Mouse (Mus musculus): ENCODE data around the gene Tent5b. TPM values are rescaled to one million over a fixed set of nuclear protein-coding genes. Genes with fewer than 3 reads are reported as not detected.
A peak's percentile ranks its signal among the peaks of the same experiment; 100 is the strongest.
"Not testable (repeated sequence)": the region's sequence is repeated elsewhere in the genome, so short reads cannot be mapped to it uniquely, and the experiment has no call there.

The Tent5b gene
- polyA plus RNA-seq, 1 experiment: 1.8 TPM

DNA sequence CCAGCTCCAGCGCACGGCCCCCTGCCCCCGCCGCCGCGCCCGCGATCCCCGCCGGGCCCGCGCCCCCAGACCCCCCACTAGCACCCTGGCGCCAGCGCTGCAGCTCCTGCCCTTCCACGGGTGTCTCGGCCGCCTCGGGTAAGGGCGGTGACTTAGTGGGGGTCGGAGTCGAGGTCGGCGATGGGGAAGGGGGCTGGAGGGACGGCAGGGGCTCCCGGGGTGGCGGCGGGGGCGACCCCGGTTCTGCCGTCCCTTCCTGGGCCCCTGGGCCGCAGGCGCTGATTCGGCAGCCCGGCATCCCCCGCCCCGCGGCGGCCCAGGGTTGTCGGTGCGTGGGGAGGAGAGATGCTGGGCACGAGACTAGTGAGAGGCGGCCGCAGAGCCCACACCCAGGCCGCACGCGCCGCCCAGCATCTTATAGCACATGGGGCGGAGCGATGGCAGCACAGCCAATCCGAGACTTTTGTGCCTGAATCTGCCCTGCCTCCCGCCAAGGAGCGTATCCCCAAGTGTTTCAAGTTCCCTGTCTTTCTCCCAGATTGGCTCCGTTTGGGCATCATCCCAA lies 18.3 kb downstream of the Tent5b start, which contains the start of gene Trnp1:
TSS of gene Trnp1 (minus strand) at position 391 of the 565 bp plus-strand sequence.
- Histone ChIP-seq H3K27me3 (ENCODE audit: control insufficient read depth, insufficient read depth, low read length) (peaks cover 24% of the 10 kb centered on the region), H3K36me3 (ENCODE audit: control insufficient read depth, insufficient read depth, low read length) (no peaks in the 10 kb centered on the region), H3K4me3 (ENCODE audit: low read depth, low read length) (peak within 1 kb of the TSS; percentile 66), H3K27ac (ENCODE audit: insufficient read depth, low read depth, low read length) (no peak within 1 kb of the TSS), H3K4me1 (ENCODE audit: control insufficient read depth, insufficient read depth, insufficient read length, low read length) (peaks cover 7% of the 10 kb centered on the region)
- TF ChIP-seq POLR2A (IDR thresholded peaks at IDR 0.05; ENCODE audit: low read depth, low read length): no peak
- TF ChIP-seq CTCF (IDR thresholded peaks at IDR 0.05; ENCODE audit: extremely low read depth, insufficient read length, insufficient replicate concordance, low read depth, low read length): no peak
- 1% methylated on average over 41 of the region's 53 CpGs for WGBS

DNA sequence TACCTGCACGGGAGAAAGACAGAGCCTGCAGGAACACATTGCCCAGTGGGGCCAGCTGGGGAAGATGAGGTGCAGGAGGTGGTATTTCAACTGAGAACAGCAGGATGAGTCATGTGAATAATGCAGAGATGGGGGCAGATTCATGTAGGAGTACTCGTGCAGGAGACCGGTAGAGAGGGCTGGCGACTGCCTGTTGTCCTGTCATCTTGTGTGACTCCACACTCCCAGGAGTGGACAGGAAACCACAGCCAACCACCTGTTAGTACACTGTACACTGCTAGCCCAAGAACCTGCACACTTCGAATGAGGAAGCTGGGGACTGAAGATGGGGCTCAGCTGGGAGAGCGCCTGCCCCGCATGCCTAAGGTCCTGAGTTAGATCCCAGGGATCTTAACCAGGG lies 21.6 kb downstream of the Tent5b start:
- Histone ChIP-seq H3K27ac (ENCODE audit: insufficient read depth, low read depth, low read length) (no peak overlapping the region), H3K27me3 (ENCODE audit: control insufficient read depth, insufficient read depth, low read length) (peaks cover 26% of the 10 kb centered on the region), H3K4me3 (ENCODE audit: low read depth, low read length) (no peak overlapping the region), H3K36me3 (ENCODE audit: control insufficient read depth, insufficient read depth, low read length) (no peaks in the 10 kb centered on the region), H3K4me1 (ENCODE audit: control insufficient read depth, insufficient read depth, insufficient read length, low read length) (peaks cover 5% of the 10 kb centered on the region; the same call in 1 of the 2 replicates)
- WGBS: 43% methylated on average over 7 of the region's 7 CpGs
- no peak for TF ChIP-seq CTCF (IDR thresholded peaks at IDR 0.05; ENCODE audit: extremely low read depth, insufficient read length, insufficient replicate concordance, low read depth, low read length)
- no peak for TF ChIP-seq POLR2A (IDR thresholded peaks at IDR 0.05; ENCODE audit: low read depth, low read length)

DNA sequence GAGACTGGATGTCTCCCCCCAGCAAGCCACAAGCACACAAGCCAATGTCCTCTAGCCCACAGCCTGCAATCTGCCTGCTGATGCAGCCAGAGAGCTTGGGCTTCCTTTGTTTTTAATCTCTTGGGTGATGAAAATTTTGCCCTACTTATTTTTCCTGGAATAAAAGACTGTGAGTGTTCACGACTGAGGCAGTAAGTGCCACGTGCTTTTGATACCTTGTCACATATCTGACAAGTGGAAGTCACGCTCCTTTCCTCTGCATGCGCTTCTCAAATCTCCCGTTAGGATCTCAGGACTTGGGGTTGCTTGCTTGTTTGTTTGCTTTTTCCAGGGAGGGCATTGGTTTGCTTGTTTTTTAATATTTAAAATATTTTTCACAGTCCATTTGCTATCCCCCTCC lies 24.4 kb downstream of the Tent5b start:
- H3K36me3 ChIP-seq (ENCODE audit: control insufficient read depth, insufficient read depth, low read length): no peaks in the 10 kb centered on the region
- 0 out of 2 replicates have a peak, but pooled peaks cover 2% of the 10 kb centered on the region for H3K27me3 ChIP-seq (ENCODE audit: control insufficient read depth, insufficient read depth, low read length)
- 50% methylated on average over 5 of the region's 5 CpGs for WGBS
- H3K4me1 ChIP-seq (ENCODE audit: control insufficient read depth, insufficient read depth, insufficient read length, low read length): no peaks in the 10 kb centered on the region
- H3K27ac ChIP-seq (ENCODE audit: insufficient read depth, low read depth, low read length): no peak overlapping the region
- no peak overlapping the region for H3K4me3 ChIP-seq (ENCODE audit: low read depth, low read length)
- no peak for TF ChIP-seq POLR2A (IDR thresholded peaks at IDR 0.05; ENCODE audit: low read depth, low read length)
- no peak for TF ChIP-seq CTCF (IDR thresholded peaks at IDR 0.05; ENCODE audit: extremely low read depth, insufficient read length, insufficient replicate concordance, low read depth, low read length)

DNA sequence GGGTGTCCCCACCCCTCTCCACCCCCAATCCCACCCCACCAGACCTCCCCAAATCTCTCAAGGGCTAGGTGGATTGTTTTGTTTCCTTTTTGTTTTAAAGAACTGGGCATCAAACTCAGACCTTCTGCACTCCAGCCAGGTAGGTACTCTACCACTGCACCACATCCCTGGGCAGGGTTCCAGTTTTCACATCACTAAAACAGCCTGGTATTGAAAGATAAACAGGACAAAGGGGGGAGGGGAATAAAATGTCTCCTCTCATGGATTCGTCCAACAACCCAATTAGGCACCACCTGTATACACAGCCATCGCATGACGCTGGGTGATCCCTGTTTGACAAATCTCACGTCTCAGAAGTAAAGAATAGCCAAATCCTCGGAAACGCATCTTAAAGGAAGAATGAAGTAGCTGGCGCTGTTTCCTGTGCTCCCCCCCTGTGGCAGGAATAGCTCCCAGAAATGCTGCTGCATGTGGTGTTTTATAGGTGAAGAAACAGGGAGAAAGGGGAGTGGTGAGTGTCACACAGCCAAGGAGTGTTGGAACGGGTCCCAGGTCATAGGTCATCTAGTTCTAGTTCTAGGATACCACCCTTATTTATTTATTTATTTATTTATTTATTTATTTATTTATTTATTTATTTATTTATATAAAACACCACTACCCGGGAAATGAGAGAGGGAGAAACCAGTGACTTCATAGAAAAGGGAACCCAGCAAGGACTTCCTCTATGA lies 25.0 kb downstream of the Tent5b start:
- Histone ChIP-seq H3K4me1 (ENCODE audit: control insufficient read depth, insufficient read depth, insufficient read length, low read length) (no peaks in the 10 kb centered on the region), H3K27me3 (ENCODE audit: control insufficient read depth, insufficient read depth, low read length) (0 out of 2 replicates have a peak, but pooled peaks cover 2% of the 10 kb centered on the region), H3K4me3 (ENCODE audit: low read depth, low read length) (no peak overlapping the region), H3K27ac (ENCODE audit: insufficient read depth, low read depth, low read length) (no peak overlapping the region), H3K36me3 (ENCODE audit: control insufficient read depth, insufficient read depth, low read length) (no peaks in the 10 kb centered on the region)
- no peak for TF ChIP-seq POLR2A (IDR thresholded peaks at IDR 0.05; ENCODE audit: low read depth, low read length)
- no peak for TF ChIP-seq CTCF (IDR thresholded peaks at IDR 0.05; ENCODE audit: extremely low read depth, insufficient read length, insufficient replicate concordance, low read depth, low read length)
- 55% methylated on average over 9 of the region's 9 CpGs for WGBS

DNA sequence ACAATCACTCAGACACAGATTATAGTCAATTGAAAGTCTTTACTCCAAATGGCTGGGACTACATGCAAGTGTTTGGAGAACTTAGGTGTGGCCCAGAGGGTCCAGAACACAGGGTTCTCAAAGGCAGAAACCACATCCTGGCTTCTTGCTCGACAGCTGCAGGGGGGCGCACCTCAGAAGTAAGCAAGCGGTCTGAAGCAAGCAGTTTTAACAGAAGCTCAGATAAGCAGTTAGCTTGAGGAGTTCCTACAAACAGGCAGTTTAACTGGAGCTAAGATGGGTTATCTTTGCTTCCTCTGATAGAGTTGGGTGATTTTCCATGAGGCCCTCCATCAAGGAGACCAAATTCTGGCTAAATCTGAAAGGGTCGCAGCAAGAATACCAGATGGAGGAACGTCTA lies 26.6 kb downstream of the Tent5b start:
- TF ChIP-seq POLR2A (IDR thresholded peaks at IDR 0.05; ENCODE audit: low read depth, low read length) (no peak), CTCF (IDR thresholded peaks at IDR 0.05; ENCODE audit: extremely low read depth, insufficient read length, insufficient replicate concordance, low read depth, low read length) (no peak)
- H3K4me1 ChIP-seq (ENCODE audit: control insufficient read depth, insufficient read depth, insufficient read length, low read length): no peaks in the 10 kb centered on the region
- H3K27ac ChIP-seq (ENCODE audit: insufficient read depth, low read depth, low read length): no peak overlapping the region
- 61% methylated on average over 5 of the region's 5 CpGs for WGBS
- H3K4me3 ChIP-seq (ENCODE audit: low read depth, low read length): no peak overlapping the region
- no peaks in the 10 kb centered on the region for H3K36me3 ChIP-seq (ENCODE audit: control insufficient read depth, insufficient read depth, low read length)
- 0 out of 2 replicates have a peak, but pooled peaks cover 2% of the 10 kb centered on the region for H3K27me3 ChIP-seq (ENCODE audit: control insufficient read depth, insufficient read depth, low read length)

DNA sequence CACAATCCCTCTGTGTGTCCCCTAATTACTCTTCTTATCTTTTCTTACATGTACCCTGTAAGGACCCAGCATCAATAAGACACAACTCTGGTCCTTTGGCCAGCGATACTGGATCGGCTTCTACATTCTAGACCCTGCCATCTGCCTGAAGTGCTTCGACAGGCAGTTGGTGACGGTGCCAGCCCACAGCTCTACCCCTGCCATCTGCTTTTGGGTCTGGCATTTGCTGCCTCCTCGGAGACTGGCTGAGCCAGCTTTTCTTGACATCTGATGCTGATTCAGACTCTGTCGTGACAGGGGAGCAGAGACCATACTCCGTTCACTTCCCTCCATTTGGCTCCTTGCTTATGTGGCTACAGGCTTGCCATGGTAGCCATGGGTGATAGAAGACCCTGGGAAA lies 29.1 kb downstream of the Tent5b start:
- H3K4me1 ChIP-seq (ENCODE audit: control insufficient read depth, insufficient read depth, insufficient read length, low read length): no peaks in the 10 kb centered on the region
- no peaks in the 10 kb centered on the region for H3K36me3 ChIP-seq (ENCODE audit: control insufficient read depth, insufficient read depth, low read length)
- WGBS: 89% methylated on average over 7 of the region's 7 CpGs
- H3K27me3 ChIP-seq (ENCODE audit: control insufficient read depth, insufficient read depth, low read length): 0 out of 2 replicates have a peak, but pooled peaks cover 2% of the 10 kb centered on the region
- TF ChIP-seq CTCF (IDR thresholded peaks at IDR 0.05; ENCODE audit: extremely low read depth, insufficient read length, insufficient replicate concordance, low read depth, low read length) (no peak), POLR2A (IDR thresholded peaks at IDR 0.05; ENCODE audit: low read depth, low read length) (no peak)
- no peak overlapping the region for H3K4me3 ChIP-seq (ENCODE audit: low read depth, low read length)
- no peak overlapping the region for H3K27ac ChIP-seq (ENCODE audit: insufficient read depth, low read depth, low read length)

- WGBS: 81% methylated on average over 5 of the region's 5 CpGs
- H3K27me3 ChIP-seq (ENCODE audit: control insufficient read depth, insufficient read depth, low read length): no peaks in the 10 kb centered on the region
- H3K4me3 ChIP-seq (ENCODE audit: low read depth, low read length): no peak overlapping the region
- H3K36me3 ChIP-seq (ENCODE audit: control insufficient read depth, insufficient read depth, low read length): no peaks in the 10 kb centered on the region
- H3K27ac ChIP-seq (ENCODE audit: insufficient read depth, low read depth, low read length): no peak overlapping the region
- TF ChIP-seq POLR2A (IDR thresholded peaks at IDR 0.05; ENCODE audit: low read depth, low read length): no peak
- no peak for TF ChIP-seq CTCF (IDR thresholded peaks at IDR 0.05; ENCODE audit: extremely low read depth, insufficient read length, insufficient replicate concordance, low read depth, low read length)
- H3K4me1 ChIP-seq (ENCODE audit: control insufficient read depth, insufficient read depth, insufficient read length, low read length): no peaks in the 10 kb centered on the region
Measured at GRCm38 (mm10) chr4:133511050-133511449, 31.1 kb downstream of the Tent5b start.

- H3K4me3 ChIP-seq (ENCODE audit: low read depth, low read length); H3K4me1 ChIP-seq (ENCODE audit: control insufficient read depth, insufficient read depth, insufficient read length, low read length); H3K36me3 ChIP-seq (ENCODE audit: control insufficient read depth, insufficient read depth, low read length); H3K27me3 ChIP-seq (ENCODE audit: control insufficient read depth, insufficient read depth, low read length): not testable (repeated sequence)
- WGBS: 20% methylated on average over 5 of the region's 5 CpGs
- H3K27ac ChIP-seq (ENCODE audit: insufficient read depth, low read depth, low read length): peak overlapping the region; percentile 59; the same call in 1 of the 2 replicates
Measured at GRCm38 (mm10) chr4:133512511-133512910, 32.6 kb downstream of the Tent5b start.

All from small intestine, adult 2 months (tissue).